Mouse (Mus musculus): ENCODE data around the gene Rapgef4. TPM values are rescaled to one million over a fixed set of nuclear protein-coding genes. Genes with fewer than 3 reads are reported as not detected.

The Rapgef4 gene
- polyA plus RNA-seq, 1 experiment from 2014 or later = 3.6 TPM

DNA sequence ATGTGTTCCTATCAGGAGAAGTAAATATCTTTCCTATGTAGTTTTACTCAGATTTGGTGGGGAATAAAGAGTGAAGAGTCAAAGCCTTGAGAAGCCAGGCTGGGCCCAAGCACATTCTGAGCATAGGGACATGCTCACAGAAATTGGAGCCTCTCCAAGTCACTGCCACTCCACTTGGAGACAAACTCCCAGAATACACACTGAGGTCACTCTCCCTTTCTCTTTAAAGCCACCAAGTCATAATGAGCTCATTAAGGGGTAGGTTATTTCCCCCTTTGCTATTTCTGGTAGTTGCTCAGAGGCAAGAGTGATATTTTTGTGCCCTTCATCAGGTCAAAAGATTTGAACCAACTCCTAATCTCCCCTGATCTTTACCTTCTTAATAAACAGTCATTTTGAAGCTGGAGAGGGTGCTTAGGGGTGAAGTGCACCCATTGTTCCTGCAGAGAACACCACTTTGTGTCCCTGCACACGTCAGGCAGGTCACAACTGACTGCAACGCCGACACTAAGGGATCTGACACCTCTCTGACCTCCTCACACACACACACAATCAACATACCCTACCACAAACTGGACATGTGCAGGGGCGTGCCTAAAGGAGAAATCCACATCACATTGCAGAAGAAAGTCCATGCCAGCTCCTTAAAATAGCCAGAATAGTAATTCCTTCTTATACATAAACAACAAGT is 288.8 kb downstream of the Rapgef4 start:
- DNase-seq (ENCODE audit: low spot score) = no peak
- no peaks in the 10 kb centered on the region for H3K27me3 ChIP-seq (ENCODE audit: control insufficient read depth, insufficient read depth, low read length)
- H3K9ac ChIP-seq (ENCODE audit: low read length) = no peak overlapping the region
- TF ChIP-seq EP300 (optimal IDR thresholded peaks at IDR 0.05) = no peak
- no peak for TF ChIP-seq CTCF (IDR thresholded peaks at IDR 0.05; ENCODE audit: low read depth)
- no peak for ATAC-seq (ENCODE audit: low FRiP score, low TSS enrichment)
- WGBS = 63% methylated on average over 4 of the region's 4 CpGs
- H3K4me1 ChIP-seq (replicated peaks; ENCODE audit: control insufficient read depth, insufficient read depth) = no peaks in the 10 kb centered on the region
- H3K27ac ChIP-seq (replicated peaks) = no peak overlapping the region
- H3K4me3 ChIP-seq (ENCODE audit: low read depth, low read length) = no peak overlapping the region
- H3K9me3 ChIP-seq (ENCODE audit: control insufficient read depth, low read length) = no peaks in the 10 kb centered on the region
- no peak overlapping the region for H3K4me2 ChIP-seq (replicated peaks; ENCODE audit: low read depth)
- H3K36me3 ChIP-seq (ENCODE audit: control insufficient read depth, insufficient read depth, low read length) = no peaks in the 10 kb centered on the region

DNA sequence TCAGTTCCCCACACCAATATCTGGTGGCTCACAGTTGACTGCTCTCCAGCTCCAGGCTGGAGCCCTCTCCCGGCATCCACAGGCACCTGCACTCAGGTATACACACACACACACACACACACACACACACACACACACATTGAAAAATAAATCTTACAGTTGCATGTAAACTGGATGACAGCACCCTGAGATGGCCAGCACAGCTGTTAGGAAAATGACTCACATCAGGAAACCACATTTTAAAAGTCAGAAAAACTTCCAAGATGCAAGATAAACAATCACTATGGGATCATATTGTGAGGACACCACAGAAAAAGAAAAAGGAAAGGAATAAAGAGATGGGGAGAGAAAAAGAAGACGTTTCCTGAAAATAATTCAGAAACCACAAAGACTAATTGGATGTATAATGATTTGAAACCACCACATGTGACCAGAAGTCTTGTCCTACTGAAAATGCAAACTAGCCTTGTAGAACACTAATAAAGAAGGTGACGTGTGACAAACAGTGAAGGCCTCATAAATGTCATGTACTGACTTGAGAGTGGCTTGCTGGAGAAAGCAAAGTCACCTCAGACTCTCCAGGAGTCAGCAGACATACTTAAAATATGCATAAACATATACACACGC is 297.3 kb downstream of the Rapgef4 start:
- Histone ChIP-seq H3K9ac (ENCODE audit: low read length) (no peak overlapping the region), H3K4me3 (ENCODE audit: low read depth, low read length) (no peak overlapping the region), H3K36me3 (ENCODE audit: control insufficient read depth, insufficient read depth, low read length) (no peaks in the 10 kb centered on the region), H3K27ac (replicated peaks) (no peak overlapping the region), H3K4me2 (replicated peaks; ENCODE audit: low read depth) (no peak overlapping the region), H3K4me1 (replicated peaks; ENCODE audit: control insufficient read depth, insufficient read depth) (no peaks in the 10 kb centered on the region), H3K9me3 (ENCODE audit: control insufficient read depth, low read length) (no peaks in the 10 kb centered on the region), H3K27me3 (ENCODE audit: control insufficient read depth, insufficient read depth, low read length) (no peaks in the 10 kb centered on the region)
- WGBS = 70% methylated on average over 4 of the region's 4 CpGs
- ATAC-seq (ENCODE audit: low FRiP score, low TSS enrichment) = no peak
- DNase-seq (ENCODE audit: low spot score) = no peak
- no peak for TF ChIP-seq CTCF (IDR thresholded peaks at IDR 0.05; ENCODE audit: low read depth)
- TF ChIP-seq EP300 (optimal IDR thresholded peaks at IDR 0.05) = no peak

DNA sequence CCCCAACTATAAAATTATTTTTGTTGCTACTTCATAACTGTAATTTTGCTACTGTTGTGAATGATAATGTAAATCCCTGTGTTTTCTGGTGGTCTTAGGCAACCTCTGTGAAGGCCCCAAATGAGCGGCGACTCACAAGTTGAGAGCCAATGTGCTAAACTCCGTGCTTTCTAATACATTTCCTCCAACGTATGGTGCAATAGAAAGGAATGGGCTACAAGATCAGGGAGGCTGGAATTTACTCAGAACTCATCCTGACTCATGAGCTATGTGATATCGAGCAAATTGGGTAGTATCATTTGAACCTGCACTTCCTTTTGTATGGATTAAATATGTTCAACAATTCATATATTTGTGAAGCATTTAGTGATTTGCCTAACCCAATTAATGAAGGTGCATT is 299.5 kb downstream of the Rapgef4 start:
- H3K4me1 ChIP-seq (replicated peaks; ENCODE audit: control insufficient read depth, insufficient read depth) = no peaks in the 10 kb centered on the region
- WGBS = 88% methylated on average over 5 of the region's 5 CpGs
- H3K4me3 ChIP-seq (ENCODE audit: low read depth, low read length) = no peak overlapping the region
- no peak overlapping the region for H3K27ac ChIP-seq (replicated peaks)
- no peak overlapping the region for H3K9ac ChIP-seq (ENCODE audit: low read length)
- H3K27me3 ChIP-seq (ENCODE audit: control insufficient read depth, insufficient read depth, low read length) = no peaks in the 10 kb centered on the region
- no peaks in the 10 kb centered on the region for H3K9me3 ChIP-seq (ENCODE audit: control insufficient read depth, low read length)
- H3K36me3 ChIP-seq (ENCODE audit: control insufficient read depth, insufficient read depth, low read length) = no peaks in the 10 kb centered on the region
- ATAC-seq (ENCODE audit: low FRiP score, low TSS enrichment) (no peak), DNase-seq (ENCODE audit: low spot score) (no peak)
- no peak overlapping the region for H3K4me2 ChIP-seq (replicated peaks; ENCODE audit: low read depth)
- TF ChIP-seq CTCF (IDR thresholded peaks at IDR 0.05; ENCODE audit: low read depth) (no peak), EP300 (optimal IDR thresholded peaks at IDR 0.05) (no peak)

DNA sequence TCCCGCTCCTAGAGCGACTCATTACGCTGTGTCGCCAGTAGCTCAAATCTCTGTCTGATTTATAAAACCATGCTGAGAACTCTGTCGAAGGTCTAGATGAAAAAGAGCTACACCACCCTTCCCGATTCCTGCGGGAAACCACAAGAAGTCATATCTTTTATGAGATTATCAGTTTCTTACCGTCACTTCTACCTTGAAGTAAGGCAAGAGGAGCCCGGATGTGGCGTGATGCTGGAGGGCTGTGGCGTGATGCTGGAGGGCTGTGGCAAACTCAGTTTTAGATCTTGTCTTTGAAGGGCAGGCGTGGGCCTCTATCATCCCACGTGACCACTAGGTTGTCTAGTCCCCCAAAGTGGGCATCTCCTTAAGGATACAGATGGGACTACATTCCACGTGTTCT is 300.9 kb downstream of the Rapgef4 start:
- H3K9me3 ChIP-seq (ENCODE audit: control insufficient read depth, low read length) = no peaks in the 10 kb centered on the region
- H3K4me3 ChIP-seq (ENCODE audit: low read depth, low read length) = no peak overlapping the region
- no peaks in the 10 kb centered on the region for H3K27me3 ChIP-seq (ENCODE audit: control insufficient read depth, insufficient read depth, low read length)
- no peaks in the 10 kb centered on the region for H3K4me1 ChIP-seq (replicated peaks; ENCODE audit: control insufficient read depth, insufficient read depth)
- ATAC-seq (ENCODE audit: low FRiP score, low TSS enrichment) (no peak), DNase-seq (ENCODE audit: low spot score) (no peak)
- no peaks in the 10 kb centered on the region for H3K36me3 ChIP-seq (ENCODE audit: control insufficient read depth, insufficient read depth, low read length)
- TF ChIP-seq CTCF (IDR thresholded peaks at IDR 0.05; ENCODE audit: low read depth) (no peak), EP300 (optimal IDR thresholded peaks at IDR 0.05) (no peak)
- no peak overlapping the region for H3K27ac ChIP-seq (replicated peaks)
- no peak overlapping the region for H3K4me2 ChIP-seq (replicated peaks; ENCODE audit: low read depth)
- 92% methylated on average over 14 of the region's 14 CpGs for WGBS
- H3K9ac ChIP-seq (ENCODE audit: low read length) = no peak overlapping the region

DNA sequence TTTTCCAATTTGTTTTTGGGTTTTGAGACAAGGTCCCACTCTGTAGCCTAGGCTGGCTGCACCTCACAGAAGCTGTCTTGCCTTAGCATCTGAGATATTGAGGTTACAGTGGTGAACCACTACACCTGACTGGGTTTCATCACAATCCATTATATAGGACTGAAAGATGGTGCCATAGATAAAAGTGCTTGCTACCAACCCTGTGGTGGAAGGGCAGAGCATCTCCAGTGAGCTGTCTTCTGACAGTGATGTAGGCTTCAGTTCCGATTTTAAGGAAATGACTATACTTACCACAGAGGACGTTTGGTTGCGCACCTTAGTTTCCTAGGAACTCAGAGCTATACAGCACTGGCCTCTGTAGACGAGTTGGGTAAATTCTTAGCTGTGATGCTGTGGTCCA is 301.7 kb downstream of the Rapgef4 start:
- Histone ChIP-seq H3K27ac (replicated peaks) (no peak overlapping the region), H3K4me3 (ENCODE audit: low read depth, low read length) (no peak overlapping the region), H3K4me2 (replicated peaks; ENCODE audit: low read depth) (no peak overlapping the region), H3K9me3 (ENCODE audit: control insufficient read depth, low read length) (no peaks in the 10 kb centered on the region), H3K4me1 (replicated peaks; ENCODE audit: control insufficient read depth, insufficient read depth) (0 out of 2 replicates have a peak, but pooled peaks cover 5% of the 10 kb centered on the region), H3K9ac (ENCODE audit: low read length) (no peak overlapping the region), H3K27me3 (ENCODE audit: control insufficient read depth, insufficient read depth, low read length) (no peaks in the 10 kb centered on the region), H3K36me3 (ENCODE audit: control insufficient read depth, insufficient read depth, low read length) (no peaks in the 10 kb centered on the region)
- TF ChIP-seq EP300 (optimal IDR thresholded peaks at IDR 0.05) (no peak), CTCF (IDR thresholded peaks at IDR 0.05; ENCODE audit: low read depth) (no peak)
- DNase-seq (ENCODE audit: low spot score) (no peak), ATAC-seq (ENCODE audit: low FRiP score, low TSS enrichment) (no peak)
- WGBS = 78% methylated on average over 4 of the region's 4 CpGs

DNA sequence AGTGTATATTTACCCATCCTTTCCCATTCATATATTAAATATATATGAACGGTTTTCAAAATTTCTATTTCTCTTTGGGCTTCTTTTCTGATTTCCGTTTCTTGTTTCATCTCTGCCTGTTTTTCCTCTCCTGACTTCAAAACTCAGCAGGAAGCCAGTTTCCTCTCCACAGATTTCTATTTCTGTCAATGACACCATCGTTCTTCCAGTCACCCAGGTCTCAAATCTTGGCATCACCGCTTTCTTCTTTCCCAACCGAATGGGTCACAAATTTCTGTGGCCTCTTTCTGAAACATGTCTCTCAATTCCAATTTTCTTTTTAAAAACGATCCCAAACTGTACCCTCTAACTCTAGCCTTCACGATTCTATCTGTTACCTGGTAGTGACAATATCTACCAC is 303.6 kb downstream of the Rapgef4 start:
- Histone ChIP-seq H3K4me1 (replicated peaks; ENCODE audit: control insufficient read depth, insufficient read depth) (0 out of 2 replicates have a peak, but pooled peaks cover 5% of the 10 kb centered on the region), H3K4me3 (ENCODE audit: low read depth, low read length) (no peak overlapping the region), H3K4me2 (replicated peaks; ENCODE audit: low read depth) (no peak overlapping the region), H3K27me3 (ENCODE audit: control insufficient read depth, insufficient read depth, low read length) (no peaks in the 10 kb centered on the region), H3K9me3 (ENCODE audit: control insufficient read depth, low read length) (no peaks in the 10 kb centered on the region), H3K9ac (ENCODE audit: low read length) (no peak overlapping the region), H3K36me3 (ENCODE audit: control insufficient read depth, insufficient read depth, low read length) (no peaks in the 10 kb centered on the region), H3K27ac (replicated peaks) (no peak overlapping the region)
- DNase-seq (ENCODE audit: low spot score) = no peak
- WGBS = 75% methylated on average over 7 of the region's 7 CpGs
- TF ChIP-seq EP300 (optimal IDR thresholded peaks at IDR 0.05) = no peak
- no peak for ATAC-seq (ENCODE audit: low FRiP score, low TSS enrichment)

All from stomach, postnatal 0 days (tissue).